In the genomic region with DNA sequence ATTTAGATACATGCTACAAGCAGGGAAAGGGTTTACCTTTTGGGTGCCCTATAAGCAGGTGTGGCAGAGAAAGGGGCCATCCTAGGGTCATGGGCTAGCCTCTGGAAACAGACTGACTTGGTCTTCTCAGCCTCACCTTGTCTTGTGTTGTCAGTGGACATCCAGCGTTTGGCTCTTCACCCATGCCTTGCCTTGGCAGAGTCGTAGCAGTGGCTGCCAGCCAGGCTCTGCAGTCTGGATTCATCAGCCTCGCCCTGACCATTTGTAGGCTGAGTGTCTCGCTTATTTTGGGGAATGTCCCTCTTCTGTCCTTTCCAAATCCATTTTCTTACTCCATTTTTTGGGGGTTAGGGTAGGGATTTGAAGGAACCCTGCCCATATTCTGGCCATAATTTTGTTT, we compare ENCODE assay signal across 20 mouse cellular contexts. TPM values are rescaled to one million over a fixed set of nuclear protein-coding genes. Genes with fewer than 3 reads are reported as not detected.
DNase-seq lines count a peak whose midpoint lies in the region; TF ChIP-seq lines count a peak whose summit lies in the region.
"Had no signal": no experiment of that assay in that cellular context is flagged by ENCODE, and none has a peak within 500 bp of the region (broad histone marks: within the 10 kb centered on the region; RNA-seq: fewer than 3 reads in every experiment).

No protein-coding gene starts in this region.

- no peaks in the 10 kb centered on the region for H3K4me1 ChIP-seq in cerebellum, adult 2 months (ENCODE audit: control insufficient read depth, insufficient read depth, low read length)
- H3K4me1 ChIP-seq: forebrain, embryonic 13.5 days; heart, embryonic 10.5 days; hindbrain, embryonic 15.5 days; limb, embryonic 15.5 days; lung, embryonic 15.5 days had no signal

- DNase-seq in cerebellum, adult 2 months: peak; percentile 59 to 70
- DNase-seq in cerebellum, adult 8-10 months: no peak
- DNase-seq in testis, postnatal 10 days (ENCODE audit: low spot score): peak; percentile 37
- no peak for DNase-seq in testis, postnatal 14 days (ENCODE audit: low spot score)
- peak; percentile 68 to 70 for DNase-seq in adrenal gland, postnatal 36 days
- DNase-seq in lung, adult 18-20 months: no peak
- DNase-seq in spleen, postnatal 10 days (ENCODE audit: low spot score in 2 of 2): no peak
- DNase-seq: heart, postnatal 4 days; kidney, adult 2 months; layer of hippocampus, adult 9-11 months; lung, postnatal 4 days; midbrain, embryonic 14.5 days had no signal

- WGBS in cerebellum, adult 2 months: 4% methylated on average over 4 of the region's 4 CpGs

- no peak overlapping the region for H3K27ac ChIP-seq in cerebellum, adult 2 months (ENCODE audit: insufficient read depth, low read length)
- H3K27ac ChIP-seq: forebrain, embryonic 13.5 days; heart, embryonic 10.5 days; hindbrain, embryonic 15.5 days; kidney, postnatal 0 days; limb, embryonic 15.5 days; liver, embryonic 14.5 days; lung, embryonic 15.5 days had no signal

- TF ChIP-seq POLR2A in cerebellum, adult 2 months (IDR thresholded peaks at IDR 0.05; ENCODE audit: borderline replicate concordance, insufficient read depth, low read length): no peak

- H3K4me3 ChIP-seq in cerebellum, adult 2 months (replicated peaks; ENCODE audit: insufficient read depth, low read depth, low read length): no peak overlapping the region
- H3K4me3 ChIP-seq: forebrain, embryonic 13.5 days; heart, embryonic 10.5 days; hindbrain, embryonic 15.5 days; limb, embryonic 15.5 days; lung, embryonic 15.5 days had no signal

- no peaks in the 10 kb centered on the region for H3K27me3 ChIP-seq in cerebellum, adult 2 months (ENCODE audit: control insufficient read depth, insufficient read depth, low read length)
- H3K27me3 ChIP-seq: forebrain, embryonic 13.5 days; hindbrain, embryonic 15.5 days; limb, embryonic 15.5 days; lung, embryonic 15.5 days had no signal

- no peak for TF ChIP-seq CTCF in cerebellum, adult 2 months (IDR thresholded peaks at IDR 0.05; ENCODE audit: borderline replicate concordance, insufficient read depth, low read depth, low read length)

RNA-seq across cellular contexts. Expression of a gene that starts 15.6 kb away (rescaled TPM):
- 30.9 and 31.3 TPM in 2 replicates for polyA plus RNA-seq in cerebellum, adult 2 months (2012; rRNA removed)
- total RNA-seq in adrenal gland, postnatal 36 days (2021): 1 to 10 TPM; 4.5 to 7.4 TPM

RNA-seq across cellular contexts. Expression of a gene that starts 45.1 kb away (rescaled TPM):
- 1.1 and 1.6 TPM in 2 replicates for polyA plus RNA-seq in cerebellum, adult 2 months (2012; rRNA removed)
- 1 to 10 TPM; 1.7 TPM for total RNA-seq in adrenal gland, postnatal 36 days (2021)
- total RNA-seq: gastrocnemius, adult 18-20 months had no signal

RNA-seq across cellular contexts. Expression of a gene that starts 55.2 kb away (rescaled TPM):
- polyA plus RNA-seq in cerebellum, adult 2 months (2012; rRNA removed): 44.5 and 55.5 TPM in 2 replicates
- total RNA-seq in adrenal gland, postnatal 36 days (2021): 10 to 100 TPM; 44.1 to 71.1 TPM

Comparison
In these comparisons a context has a peak if more than half of its experiments do, and no peak if none do; other contexts are left out.
1. DNase-seq: peak in cerebellum, adult 2 months (2 of 2), testis, postnatal 10 days (single experiment) and adrenal gland, postnatal 36 days (2 of 2); none in cerebellum, adult 8-10 months (single experiment), testis, postnatal 14 days (single experiment), lung, adult 18-20 months (0 of 2) and spleen, postnatal 10 days (0 of 2).